Mouse (Mus musculus): ENCODE data around the gene Dhps.
"Not testable (repeated sequence)": the region's sequence is repeated elsewhere in the genome, so short reads cannot be mapped to it uniquely, and the experiment has no call there.

Gene Dhps

DNA sequence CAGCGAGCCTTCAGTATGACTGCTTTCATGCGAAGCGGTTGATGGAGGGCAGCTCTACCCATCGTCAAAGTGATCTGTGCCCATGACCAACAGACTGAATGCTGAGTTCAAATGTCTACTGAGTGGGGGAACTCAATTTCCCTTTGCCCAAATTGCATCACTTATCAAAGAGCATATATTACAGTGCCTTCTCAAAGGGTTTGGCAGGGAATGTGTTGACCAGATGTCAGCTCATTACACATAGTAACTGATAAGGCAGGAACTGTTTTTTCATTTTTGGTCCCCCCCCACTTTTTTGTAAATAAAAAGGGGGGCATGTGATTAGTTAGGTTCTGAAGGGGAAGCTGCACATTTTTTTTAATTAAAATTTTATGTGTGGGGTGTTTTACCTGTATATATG is 9.0 kb upstream of the Dhps start:
- DNase-seq (ENCODE audit: low read depth, low spot score) = no peak

DNA sequence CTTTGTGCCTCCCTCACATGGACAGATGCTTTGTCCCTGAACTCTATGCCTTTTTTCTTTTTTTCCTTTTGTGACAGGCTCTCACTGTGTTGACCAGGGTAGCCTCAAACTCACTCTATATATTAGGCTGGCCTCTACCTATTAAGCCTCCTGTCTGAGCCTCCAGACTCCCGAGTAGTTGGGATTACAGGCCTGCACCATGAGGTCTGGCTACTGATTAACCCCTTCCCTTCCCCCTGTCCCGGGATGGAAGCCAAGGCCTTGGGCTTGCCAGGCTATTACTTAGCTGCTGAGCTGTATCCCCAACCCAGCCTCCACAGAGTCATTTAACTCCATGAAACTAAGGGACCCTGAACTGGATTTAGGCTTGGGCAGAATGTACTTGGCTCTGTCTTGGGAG is 6.3 kb upstream of the Dhps start:
- no peak for DNase-seq (ENCODE audit: low read depth, low spot score)

DNA sequence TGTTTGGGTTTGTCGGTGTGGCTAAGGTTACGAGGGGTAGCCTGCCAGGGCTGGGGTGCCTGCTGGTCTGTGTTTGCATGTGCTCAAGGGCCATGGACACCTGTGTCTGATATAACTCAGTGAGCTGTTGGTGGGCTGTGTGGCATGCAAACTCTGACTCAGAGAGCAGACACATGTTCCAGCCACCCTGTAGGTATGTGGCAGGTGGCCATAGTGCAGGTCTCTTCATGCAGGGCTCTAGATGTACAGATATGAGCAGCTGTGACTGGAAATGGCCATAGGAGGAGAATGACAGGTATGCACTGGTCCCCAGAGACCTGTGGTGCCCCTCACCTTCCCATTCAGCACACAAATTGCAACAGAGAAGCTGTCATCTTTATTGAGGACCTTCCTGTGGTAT is 4.4 kb upstream of the Dhps start:
- DNase-seq (ENCODE audit: low read depth, low spot score) = no peak

DNA sequence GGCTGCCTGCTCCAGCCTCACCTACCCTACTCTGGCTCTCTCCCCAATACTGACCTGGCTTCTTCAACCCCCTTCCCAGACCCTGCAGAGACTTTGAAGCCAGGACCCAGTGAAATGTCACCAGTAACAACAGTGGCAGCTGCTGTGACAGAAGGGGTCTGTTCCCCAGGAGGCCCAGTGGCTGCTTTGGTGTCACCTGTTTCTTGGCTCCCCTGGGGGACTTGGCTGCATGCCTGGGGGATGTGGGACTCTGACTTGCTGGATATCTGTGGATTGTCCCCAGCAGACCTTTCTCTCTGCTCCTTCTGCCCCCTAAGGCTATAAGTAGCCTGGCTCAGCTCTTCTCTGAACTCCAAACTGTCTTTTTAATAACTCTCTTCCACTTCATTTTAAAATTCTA is 3.6 kb upstream of the Dhps start, which contains the start of gene Gm5741:
Gm5741 (minus strand) TSS at position 1 of the 400 bp plus-strand sequence.
- DNase-seq (ENCODE audit: low read depth, low spot score) = no peak

DNA sequence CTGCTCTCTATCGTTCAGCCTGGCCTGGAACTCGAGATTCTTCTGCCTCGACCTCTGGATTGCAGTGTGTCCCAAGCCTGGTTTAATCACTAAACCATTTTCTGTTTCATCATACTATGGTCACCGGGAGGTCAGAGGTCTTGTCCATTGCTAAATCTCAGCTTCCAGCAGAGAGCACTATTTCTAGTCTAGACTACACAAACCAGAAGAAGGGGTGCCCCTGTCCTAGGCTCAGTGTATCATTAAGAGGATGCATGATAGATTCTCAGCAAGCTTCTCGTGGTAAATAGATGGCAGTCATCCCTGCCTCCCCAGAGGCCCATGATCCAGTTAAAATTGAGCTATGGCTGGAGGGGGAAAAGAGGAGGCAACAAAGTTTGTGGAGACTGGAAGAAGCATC is 516 bp upstream of the Dhps start:
- no peak for DNase-seq (ENCODE audit: low read depth, low spot score)

DNA sequence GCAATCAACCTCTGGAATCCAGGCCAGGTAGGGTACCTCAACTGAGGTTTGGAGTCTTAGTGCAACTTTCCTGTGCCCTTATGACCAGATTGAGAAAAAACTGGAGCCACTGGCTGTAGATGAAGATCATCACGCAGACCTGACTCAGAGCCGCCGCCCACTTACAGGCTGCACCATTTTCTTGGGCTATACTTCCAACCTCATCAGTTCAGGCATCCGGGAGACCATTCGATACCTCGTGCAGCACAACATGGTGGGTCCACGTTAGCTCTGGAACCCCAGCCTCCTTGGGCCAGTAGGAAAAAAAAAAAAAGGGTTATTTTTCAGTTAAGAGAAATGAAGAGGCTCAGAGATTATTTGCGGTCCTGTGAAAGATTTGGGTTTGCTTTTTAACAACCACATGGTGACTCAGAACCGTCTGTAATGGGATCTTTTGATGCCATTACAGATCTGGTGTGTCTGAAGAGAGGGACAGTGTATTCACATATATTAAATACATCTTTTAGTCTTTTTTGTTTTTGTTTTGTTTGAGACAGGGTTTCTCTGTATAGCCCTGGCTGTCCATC is 890 bp downstream of the Dhps start:
- no peak for DNase-seq (ENCODE audit: low read depth, low spot score)

DNA sequence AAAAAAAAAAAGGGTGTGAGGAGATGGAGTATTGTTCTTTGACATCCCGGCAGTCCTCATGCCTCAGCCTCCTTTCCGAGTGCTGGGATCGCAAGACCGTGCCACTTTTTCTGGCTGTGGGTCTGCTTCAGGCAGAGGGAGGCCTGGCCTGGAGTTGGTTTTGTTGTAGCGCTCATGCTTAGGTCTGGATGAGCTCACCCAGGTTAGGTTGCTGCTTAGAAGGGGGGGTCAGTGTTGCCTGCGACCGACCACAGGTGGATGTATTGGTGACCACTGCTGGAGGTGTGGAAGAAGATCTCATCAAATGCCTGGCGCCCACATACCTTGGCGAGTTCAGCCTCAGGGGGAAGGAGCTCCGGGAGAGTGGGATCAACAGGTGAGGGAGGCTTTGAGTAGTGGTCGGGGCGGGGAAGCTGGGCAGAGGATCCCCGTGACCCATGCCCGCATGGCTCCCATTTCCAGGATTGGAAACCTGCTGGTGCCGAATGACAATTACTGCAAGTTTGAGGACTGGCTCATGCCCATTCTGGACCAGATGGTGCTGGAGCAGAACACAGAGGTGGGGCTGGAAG is 1.6 kb downstream of the Dhps start:
- no peak for DNase-seq (ENCODE audit: low read depth, low spot score)

DNA sequence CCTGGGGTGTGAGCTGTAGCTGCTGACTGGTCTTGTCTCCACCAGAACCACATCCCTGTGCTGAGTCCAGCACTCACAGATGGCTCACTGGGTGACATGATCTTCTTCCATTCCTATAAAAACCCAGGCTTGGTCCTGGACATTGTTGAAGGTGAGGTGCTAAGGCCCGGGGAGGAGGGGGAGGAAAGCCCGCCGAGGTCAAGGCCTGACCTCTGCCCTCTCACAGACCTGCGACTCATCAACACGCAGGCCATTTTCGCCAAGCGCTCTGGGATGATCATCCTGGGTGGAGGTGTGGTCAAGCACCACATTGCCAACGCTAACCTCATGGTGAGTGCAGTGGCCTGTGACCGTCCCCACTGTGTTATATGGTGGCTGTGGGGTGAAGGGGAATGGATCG is 2.6 kb downstream of the Dhps start:
- no peak for DNase-seq (ENCODE audit: low read depth, low spot score)

DNA sequence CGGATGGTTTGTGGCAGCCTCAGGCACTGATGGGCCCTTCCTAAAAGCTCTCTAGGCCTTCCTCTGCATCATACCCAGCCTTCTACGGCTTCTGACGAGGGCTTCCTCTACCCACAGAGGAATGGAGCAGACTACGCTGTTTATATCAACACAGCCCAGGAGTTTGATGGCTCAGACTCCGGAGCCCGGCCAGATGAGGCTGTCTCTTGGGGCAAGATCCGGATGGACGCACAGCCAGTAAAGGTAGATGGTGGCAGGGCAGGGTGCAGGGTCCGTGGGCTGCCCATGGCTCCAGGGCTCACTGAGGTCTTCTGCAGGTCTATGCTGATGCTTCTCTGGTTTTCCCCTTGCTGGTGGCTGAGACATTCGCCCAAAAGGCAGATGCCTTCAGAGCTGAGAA is 3.1 kb downstream of the Dhps start:
- no peak for DNase-seq (ENCODE audit: low read depth, low spot score)

DNA sequence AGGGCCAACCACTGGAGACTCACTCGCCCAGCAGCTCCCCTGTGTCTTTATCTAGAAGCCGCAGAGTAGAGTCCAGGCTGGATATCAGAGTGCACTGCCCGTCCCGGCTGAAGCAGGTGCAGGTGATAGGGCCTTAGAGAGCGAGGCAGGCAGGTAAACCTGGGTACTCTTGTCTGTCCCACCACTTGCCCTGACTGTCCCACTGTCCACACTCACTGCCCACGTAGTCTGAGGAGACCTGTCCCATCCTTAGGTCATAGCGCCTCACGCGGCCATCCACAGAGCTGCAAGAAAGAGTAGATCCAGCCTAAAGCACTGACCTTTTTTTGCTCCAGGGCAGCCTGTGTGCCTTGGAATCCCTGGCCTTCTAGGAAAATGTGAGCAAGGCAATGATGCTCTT is 4.4 kb downstream of the Dhps start:
- DNase-seq (ENCODE audit: low read depth, low spot score) = no peak

DNA sequence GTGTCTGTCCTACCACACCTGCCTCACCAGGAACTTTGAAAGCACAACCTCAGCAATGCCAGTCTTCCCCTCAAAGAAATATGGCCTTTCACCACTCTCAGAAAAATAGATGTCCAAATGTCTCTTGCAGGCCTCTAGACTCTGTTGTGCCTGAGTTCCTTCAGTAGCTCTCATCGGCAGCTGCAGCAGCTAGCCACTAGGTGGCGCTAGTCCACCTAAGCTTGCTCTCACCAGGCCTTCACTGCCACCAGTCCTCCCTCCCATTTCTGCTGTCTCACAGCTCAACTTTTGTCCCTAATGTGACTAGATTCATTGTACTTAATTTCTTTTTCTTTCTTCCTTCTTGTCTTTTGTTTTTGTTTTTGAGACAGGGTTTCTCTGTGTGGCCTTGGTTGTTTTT is 5.4 kb downstream of the Dhps start:
- DNase-seq (ENCODE audit: low read depth, low spot score) = peak; percentile 77

DNA sequence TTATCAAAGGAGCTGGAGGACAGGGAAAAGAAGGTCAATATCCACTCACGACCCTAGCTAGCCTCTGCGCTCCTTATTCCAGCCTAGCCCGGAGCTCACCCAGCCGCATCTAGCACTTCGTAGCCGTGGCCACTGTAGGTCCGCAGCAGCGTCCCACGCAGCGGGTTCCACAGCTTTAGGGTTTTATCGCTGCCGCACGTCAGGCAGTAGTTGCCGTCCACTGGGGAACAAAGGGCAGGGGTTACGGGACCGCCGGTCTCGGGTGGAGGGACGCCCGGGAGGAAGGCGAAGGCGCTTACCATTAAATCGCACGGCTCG is 8.6 kb downstream of the Dhps start:
- no peak for DNase-seq (ENCODE audit: low read depth, low spot score)

DNA sequence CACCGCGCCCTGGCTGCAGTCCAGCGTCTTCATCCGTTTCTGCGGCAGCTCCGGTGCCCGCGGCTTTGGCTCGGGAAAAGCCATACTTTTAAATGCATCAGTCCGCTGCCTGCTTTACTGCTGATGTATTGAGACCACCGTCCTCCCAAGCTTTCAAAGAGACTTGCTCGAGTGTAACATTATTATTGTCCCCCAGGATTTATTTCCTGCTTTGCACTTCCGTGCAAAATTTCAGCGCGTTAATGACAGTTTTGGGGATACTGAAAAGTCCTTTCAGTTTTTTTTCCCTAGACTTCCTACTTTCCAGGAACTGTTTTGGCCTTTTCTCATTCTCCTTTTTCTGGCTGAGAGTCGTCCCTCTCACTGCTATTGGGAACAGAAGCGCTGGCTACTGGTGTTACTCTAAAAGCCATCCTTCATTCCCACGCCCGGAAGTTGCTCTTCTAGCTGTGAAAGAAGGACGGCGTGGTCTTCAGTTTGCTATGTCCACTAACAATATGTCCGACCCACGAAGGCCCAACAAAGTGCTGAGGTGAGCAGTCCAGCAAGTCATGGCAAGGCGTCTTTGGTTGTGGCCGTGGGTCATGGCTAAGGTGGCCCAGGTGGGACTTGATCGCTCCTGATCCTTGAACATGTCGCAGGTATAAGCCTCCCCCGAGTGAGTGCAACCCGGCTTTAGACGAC is 9.1 kb downstream of the Dhps start, which contains the start of gene Wdr83os:
Wdr83os (plus strand) TSS at position 209 of the 684 bp plus-strand sequence.
- peak; percentile 82 for DNase-seq (ENCODE audit: low read depth, low spot score)

DNA sequence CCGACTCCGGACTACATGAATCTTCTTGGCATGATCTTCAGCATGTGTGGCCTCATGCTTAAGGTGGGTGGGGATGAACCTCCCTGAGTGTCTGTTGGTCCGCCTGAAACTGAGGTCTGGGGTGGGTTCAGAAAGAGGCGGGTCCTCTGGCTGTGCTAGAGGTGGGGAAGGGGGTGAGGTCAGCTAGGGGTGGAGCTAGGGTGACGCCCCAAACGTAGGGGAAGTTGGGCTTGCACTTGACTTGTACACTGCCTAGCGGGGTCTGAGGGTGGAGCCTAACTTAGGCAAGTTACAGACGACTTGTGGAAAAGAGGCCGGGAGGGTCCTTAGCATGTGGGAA is 9.6 kb downstream of the Dhps start, which contains the start of gene Wdr83:
Wdr83 (minus strand) TSS at position 91 of the 340 bp plus-strand sequence.
- no peak for DNase-seq (ENCODE audit: low read depth, low spot score)

DNA sequence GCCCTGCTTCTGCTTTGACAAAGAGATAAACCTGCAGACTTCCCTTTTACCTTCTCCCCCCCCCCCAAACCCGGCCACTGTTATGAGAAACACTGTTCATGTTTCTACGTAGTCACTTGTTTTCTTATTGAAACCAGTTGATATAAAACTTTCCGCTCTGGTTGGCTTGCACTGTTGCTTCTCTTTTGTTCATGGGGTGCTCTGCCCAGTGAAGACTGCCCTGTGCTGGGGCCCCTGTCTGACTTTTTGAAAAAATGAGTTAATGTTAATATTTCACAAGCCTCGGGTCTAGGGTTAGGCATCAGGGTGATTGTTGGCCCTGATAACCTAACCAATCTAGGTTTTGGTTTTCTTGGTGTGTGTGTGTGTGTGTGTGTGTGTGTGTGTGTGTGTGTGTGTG is 10.6 kb downstream of the Dhps start:
- not testable (repeated sequence) for DNase-seq (ENCODE audit: low read depth, low spot score)

DNA sequence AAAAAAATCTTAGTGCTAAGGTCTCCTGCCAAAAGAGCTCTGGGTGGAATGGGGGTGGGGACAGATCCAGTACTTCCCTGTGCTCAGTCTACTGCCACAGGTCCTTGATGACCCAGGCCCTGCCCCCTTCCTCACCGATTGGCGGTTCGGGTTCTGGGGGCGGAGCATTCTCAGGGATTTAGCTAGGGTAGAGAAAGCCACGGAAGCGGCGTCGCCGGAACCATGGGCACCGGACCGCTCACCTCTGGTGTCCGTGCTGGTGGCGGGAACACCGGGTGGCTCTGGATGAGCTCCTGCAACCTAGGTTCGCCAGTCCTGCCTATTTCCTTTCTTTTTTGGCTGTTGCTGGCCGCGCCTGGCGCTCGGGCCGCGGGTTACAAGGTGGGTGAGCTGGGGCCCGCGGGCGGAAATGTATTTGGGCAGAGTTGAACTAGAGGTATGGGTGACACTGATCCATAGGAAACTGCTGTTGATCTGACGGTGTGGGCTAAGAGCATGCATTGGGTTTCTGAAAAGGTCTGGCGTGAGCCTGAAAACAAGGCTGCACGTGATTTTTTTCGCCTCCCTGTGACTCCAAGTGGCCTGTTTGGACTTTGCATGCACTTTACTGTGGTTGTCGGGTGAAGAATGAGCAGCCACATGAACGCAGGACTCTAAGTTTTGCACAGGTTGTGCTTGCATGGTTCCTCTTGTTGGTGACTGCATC is 11.7 kb downstream of the Dhps start, which contains the start of gene Man2b1:
Man2b1 (plus strand) TSS at position 163 of the 706 bp plus-strand sequence.
- DNase-seq (ENCODE audit: low read depth, low spot score) = peak; percentile 85

DNA sequence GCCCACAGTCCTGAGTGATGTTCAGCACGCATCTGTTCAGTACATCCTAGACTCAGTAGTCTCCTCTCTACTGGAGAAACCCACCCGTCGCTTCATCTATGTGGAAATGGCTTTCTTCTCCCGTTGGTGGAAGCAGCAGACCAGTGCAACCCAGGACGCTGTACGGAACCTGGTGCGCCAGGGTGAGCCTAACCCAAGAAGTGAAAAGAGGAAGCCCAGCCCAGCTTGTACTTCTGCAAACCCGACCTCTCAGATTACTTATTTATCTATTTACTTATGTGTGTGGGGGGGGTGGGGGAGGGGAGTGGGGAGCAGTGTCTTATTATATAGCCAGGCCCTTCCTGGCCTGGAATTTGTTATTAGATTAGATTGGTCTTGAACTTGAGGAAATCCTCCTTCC is 13.1 kb downstream of the Dhps start:
- no peak for DNase-seq (ENCODE audit: low read depth, low spot score)

DNA sequence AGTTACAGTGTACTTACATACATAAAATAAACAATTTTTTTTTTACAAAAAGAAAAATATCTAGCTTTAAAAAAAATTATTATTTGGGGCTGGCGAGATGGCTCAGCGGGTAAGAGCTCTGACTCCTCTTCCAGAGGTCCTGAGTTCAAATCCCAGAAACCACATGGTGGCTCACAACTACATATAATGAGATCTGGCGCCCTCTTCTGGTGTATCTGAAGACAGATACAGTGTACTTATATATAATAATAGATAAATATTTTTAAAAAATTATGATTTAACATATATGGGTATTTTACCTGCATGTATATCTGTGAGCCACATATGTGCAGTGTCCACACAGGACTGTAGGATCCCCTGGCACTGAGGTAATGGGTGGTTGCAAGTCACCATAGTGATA is 14.7 kb downstream of the Dhps start:
- no peak for DNase-seq (ENCODE audit: low read depth, low spot score)

DNA sequence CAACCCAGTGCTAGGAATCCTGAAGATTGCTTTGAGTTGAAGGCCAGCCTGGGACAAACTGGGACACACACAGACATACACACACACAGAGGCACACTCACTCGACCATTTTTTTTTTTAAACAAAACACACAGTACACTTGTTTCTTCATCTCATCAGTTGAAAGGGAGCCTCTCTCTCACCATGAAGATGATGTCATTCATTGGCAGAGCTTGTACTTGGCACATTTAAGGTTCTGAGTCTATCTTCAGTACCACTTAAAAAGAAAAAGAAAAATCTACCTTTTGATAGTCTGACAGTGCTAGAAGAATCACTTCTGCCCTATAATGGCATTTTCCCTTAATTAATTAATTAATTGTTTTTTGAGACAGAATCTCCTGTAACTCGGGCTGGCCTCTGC is 17.2 kb downstream of the Dhps start:
- DNase-seq (ENCODE audit: low read depth, low spot score) = no peak

DNA sequence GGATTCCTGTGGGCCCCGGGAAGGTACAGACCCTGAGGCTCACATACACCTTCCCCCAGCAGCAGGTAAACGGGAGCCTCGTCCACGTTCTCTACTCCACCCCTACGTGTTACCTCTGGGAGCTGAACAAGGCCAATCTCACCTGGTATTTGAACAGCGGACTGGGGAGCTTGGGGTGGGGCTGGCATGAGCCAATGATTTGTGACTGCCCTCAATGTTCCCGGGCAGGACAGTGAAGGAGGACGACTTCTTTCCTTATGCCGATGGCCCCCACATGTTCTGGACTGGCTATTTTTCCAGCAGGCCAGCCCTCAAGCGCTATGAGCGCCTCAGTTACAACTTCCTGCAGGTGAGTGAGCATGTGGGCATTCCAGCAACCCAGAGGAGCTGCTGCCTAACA is 19.3 kb downstream of the Dhps start:
- no peak for DNase-seq (ENCODE audit: low read depth, low spot score)

DNA sequence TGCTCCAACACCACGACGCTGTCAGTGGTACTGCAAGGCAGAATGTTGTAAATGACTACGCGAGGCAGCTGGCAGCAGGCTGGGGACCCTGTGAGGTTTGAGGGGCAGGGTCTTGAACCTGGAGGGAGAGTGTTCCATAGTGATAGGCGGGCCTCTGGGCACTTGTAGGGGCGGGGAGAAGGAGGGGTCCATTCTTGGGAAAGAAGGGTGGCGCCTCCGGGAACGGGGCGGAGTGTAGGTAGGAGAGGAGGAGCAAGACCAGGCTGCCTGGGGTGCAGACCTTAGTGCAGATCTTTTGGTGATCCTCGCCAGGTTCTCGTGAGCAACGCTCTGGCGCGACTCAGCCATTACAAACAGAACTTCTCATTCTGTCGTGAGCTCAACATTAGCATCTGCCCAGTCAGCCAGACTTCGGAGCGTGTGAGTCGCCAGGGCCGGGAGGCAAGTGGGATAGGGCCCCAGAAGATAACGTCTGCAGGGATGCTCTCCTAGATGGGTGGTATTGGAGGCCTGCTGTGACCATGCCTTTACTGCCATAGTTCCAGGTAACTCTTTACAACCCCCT is 20.1 kb downstream of the Dhps start:
- DNase-seq (ENCODE audit: low read depth, low spot score) = no peak

DNA sequence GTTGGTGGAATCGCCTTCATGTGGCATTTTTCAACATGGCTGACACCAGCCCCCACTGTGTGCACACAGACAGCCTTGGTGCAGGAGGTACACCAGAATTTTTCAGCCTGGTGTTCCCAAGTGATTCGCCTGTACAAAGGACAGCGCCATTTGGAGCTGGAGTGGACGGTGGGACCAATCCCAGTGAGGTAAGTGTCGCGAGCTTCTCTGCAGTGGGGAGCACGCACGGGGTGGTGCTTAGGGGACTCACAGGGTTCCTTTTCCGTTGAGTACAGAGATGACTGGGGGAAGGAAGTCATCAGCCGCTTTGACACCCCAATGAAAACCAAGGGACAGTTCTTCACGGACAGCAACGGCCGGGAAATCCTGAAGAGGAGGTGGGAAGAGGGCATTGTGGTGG is 23.5 kb downstream of the Dhps start:
- no peak for DNase-seq (ENCODE audit: low read depth, low spot score)
